Mouse (Mus musculus): ENCODE data around the gene Etv2. TPM values are rescaled to one million over a fixed set of nuclear protein-coding genes. Genes with fewer than 3 reads are reported as not detected.

Etv2 gene
- polyA plus RNA-seq, 1 experiment from 2014 or later = not detected

- no peaks in the 10 kb centered on the region for H3K36me3 ChIP-seq (replicated peaks)
Measured at GRCm38 (mm10) chr7:30596811-30597210, 38.8 kb downstream of the Etv2 start.

GRCm38 (mm10) chr7:30596093-30596492, 39.6 kb downstream of the Etv2 start:
- no peak overlapping the region for H3K4me3 ChIP-seq (replicated peaks)
- no peak for ATAC-seq (ENCODE audit: insufficient read depth)
- H3K9ac ChIP-seq = no peak overlapping the region
- H3K36me3 ChIP-seq (replicated peaks) = no peaks in the 10 kb centered on the region
- H3K27ac ChIP-seq (replicated peaks) = no peak overlapping the region
- peaks cover 35% of the 10 kb centered on the region for H3K4me1 ChIP-seq (replicated peaks)
- peaks cover 23% of the 10 kb centered on the region for H3K27me3 ChIP-seq
- 69% methylated on average over 5 of the region's 5 CpGs for WGBS (ENCODE audit: insufficient replicate concordance)
- H3K4me2 ChIP-seq = no peak overlapping the region
- no peaks in the 10 kb centered on the region for H3K9me3 ChIP-seq (replicated peaks)

More at GRCm38 (mm10) chr7:30596811-30597210, 38.8 kb downstream of the Etv2 start:
- no peak overlapping the region for H3K4me3 ChIP-seq (replicated peaks)
- no peak overlapping the region for H3K9ac ChIP-seq
- WGBS (ENCODE audit: insufficient replicate concordance) = 56% methylated on average over 5 of the region's 5 CpGs
- peaks cover 33% of the 10 kb centered on the region for H3K4me1 ChIP-seq (replicated peaks)
- no peak for ATAC-seq (ENCODE audit: insufficient read depth)
- H3K27me3 ChIP-seq = peaks cover 23% of the 10 kb centered on the region
- no peak overlapping the region for H3K4me2 ChIP-seq
- H3K9me3 ChIP-seq (replicated peaks) = no peaks in the 10 kb centered on the region
- no peak overlapping the region for H3K27ac ChIP-seq (replicated peaks)

- H3K36me3 ChIP-seq (replicated peaks) = no peaks in the 10 kb centered on the region
- no peak for ATAC-seq (ENCODE audit: insufficient read depth)
- H3K4me2 ChIP-seq = no peak overlapping the region
- peaks cover 41% of the 10 kb centered on the region for H3K4me1 ChIP-seq (replicated peaks)
- H3K27ac ChIP-seq (replicated peaks) = no peak overlapping the region
- no peak overlapping the region for H3K4me3 ChIP-seq (replicated peaks)
- no peak overlapping the region for H3K9ac ChIP-seq
- peaks cover 23% of the 10 kb centered on the region for H3K27me3 ChIP-seq
- WGBS (ENCODE audit: insufficient replicate concordance) = 33% methylated on average over 4 of the region's 4 CpGs
- no peaks in the 10 kb centered on the region for H3K9me3 ChIP-seq (replicated peaks)
Measured at GRCm38 (mm10) chr7:30594510-30595024, 41.1 kb downstream of the Etv2 start.

- no peaks in the 10 kb centered on the region for H3K36me3 ChIP-seq (replicated peaks)
- no peak overlapping the region for H3K4me2 ChIP-seq
- no peak overlapping the region for H3K4me3 ChIP-seq (replicated peaks)
- H3K9ac ChIP-seq = no peak overlapping the region
- peaks cover 45% of the 10 kb centered on the region for H3K4me1 ChIP-seq (replicated peaks)
- H3K27me3 ChIP-seq = peaks cover 23% of the 10 kb centered on the region
- H3K9me3 ChIP-seq (replicated peaks) = no peaks in the 10 kb centered on the region
- no peak for ATAC-seq (ENCODE audit: insufficient read depth)
- H3K27ac ChIP-seq (replicated peaks) = no peak overlapping the region
- 47% methylated on average over 10 of the region's 10 CpGs for WGBS (ENCODE audit: insufficient replicate concordance)
Measured at GRCm38 (mm10) chr7:30593579-30594509, 41.8 kb downstream of the Etv2 start.

- H3K27ac ChIP-seq (replicated peaks) = no peak overlapping the region
- H3K4me3 ChIP-seq (replicated peaks) = no peak overlapping the region
- H3K4me2 ChIP-seq = no peak overlapping the region
- no peaks in the 10 kb centered on the region for H3K36me3 ChIP-seq (replicated peaks)
- H3K9me3 ChIP-seq (replicated peaks) = no peaks in the 10 kb centered on the region
- peaks cover 23% of the 10 kb centered on the region for H3K27me3 ChIP-seq
- H3K4me1 ChIP-seq (replicated peaks) = peaks cover 45% of the 10 kb centered on the region
- no peak for ATAC-seq (ENCODE audit: insufficient read depth)
- WGBS (ENCODE audit: insufficient replicate concordance) = 43% methylated on average over 5 of the region's 5 CpGs
- no peak overlapping the region for H3K9ac ChIP-seq
Measured at GRCm38 (mm10) chr7:30592772-30593423, 42.8 kb downstream of the Etv2 start.

GRCm38 (mm10) chr7:30591605-30591951, 44.1 kb downstream of the Etv2 start:
- Histone ChIP-seq H3K27ac (replicated peaks) (no peak overlapping the region), H3K27me3 (peaks cover 20% of the 10 kb centered on the region), H3K4me1 (replicated peaks) (peaks cover 58% of the 10 kb centered on the region), H3K36me3 (replicated peaks) (peaks cover 3% of the 10 kb centered on the region), H3K9ac (no peak overlapping the region), H3K9me3 (replicated peaks) (no peaks in the 10 kb centered on the region), H3K4me2 (no peak overlapping the region), H3K4me3 (replicated peaks) (no peak overlapping the region)
- 78% methylated on average over 4 of the region's 4 CpGs for WGBS (ENCODE audit: insufficient replicate concordance)
- ATAC-seq (ENCODE audit: insufficient read depth) = no peak

- ATAC-seq (ENCODE audit: insufficient read depth) = no peak
- Histone ChIP-seq H3K9me3 (replicated peaks) (no peaks in the 10 kb centered on the region), H3K27ac (replicated peaks) (no peak overlapping the region), H3K9ac (no peak overlapping the region), H3K4me1 (replicated peaks) (peaks cover 63% of the 10 kb centered on the region), H3K36me3 (replicated peaks) (peaks cover 9% of the 10 kb centered on the region), H3K4me3 (replicated peaks) (no peak overlapping the region), H3K4me2 (no peak overlapping the region), H3K27me3 (peaks cover 20% of the 10 kb centered on the region)
- WGBS (ENCODE audit: insufficient replicate concordance) = 77% methylated on average over 9 of the region's 9 CpGs
Measured at GRCm38 (mm10) chr7:30590927-30591604, 44.6 kb downstream of the Etv2 start.

- H3K9ac ChIP-seq = peak overlapping the region; percentile 99
- peak; percentile 28 for ATAC-seq (ENCODE audit: insufficient read depth)
- peaks cover 23% of the 10 kb centered on the region for H3K36me3 ChIP-seq (replicated peaks)
- peaks cover 8% of the 10 kb centered on the region for H3K27me3 ChIP-seq
- peak overlapping the region; percentile 92 for H3K4me2 ChIP-seq
- peak overlapping the region; percentile 93 for H3K27ac ChIP-seq (replicated peaks)
- H3K9me3 ChIP-seq (replicated peaks) = no peaks in the 10 kb centered on the region
- peak overlapping the region; percentile 96 for H3K4me3 ChIP-seq (replicated peaks)
- WGBS (ENCODE audit: insufficient replicate concordance) = 28% methylated on average over 40 of the region's 40 CpGs
- peaks cover 62% of the 10 kb centered on the region for H3K4me1 ChIP-seq (replicated peaks)
Measured at GRCm38 (mm10) chr7:30589435-30590301, 46.0 kb downstream of the Etv2 start.

- H3K27me3 ChIP-seq = peaks cover 3% of the 10 kb centered on the region; the same call in 1 of the 2 replicates
- peak within 1 kb of the TSS; percentile 93 for H3K27ac ChIP-seq (replicated peaks)
- peaks cover 31% of the 10 kb centered on the region for H3K36me3 ChIP-seq (replicated peaks)
- peak within 1 kb of the TSS; percentile 96 for H3K4me3 ChIP-seq (replicated peaks)
- H3K4me2 ChIP-seq = peak within 1 kb of the TSS; percentile 92
- H3K9ac ChIP-seq = peak within 1 kb of the TSS; percentile 99
- ATAC-seq (ENCODE audit: insufficient read depth) = peak; percentile 94
- H3K9me3 ChIP-seq (replicated peaks) = no peaks in the 10 kb centered on the region
- WGBS (ENCODE audit: insufficient replicate concordance) = under 1% methylated on average over 67 of the region's 68 CpGs
- H3K4me1 ChIP-seq (replicated peaks) = peaks cover 54% of the 10 kb centered on the region
Measured at GRCm38 (mm10) chr7:30588676-30589434, 46.8 kb downstream of the Etv2 start, which contains the start of gene Kmt2b. Gene Kmt2b (minus strand): TSS chr7:30588726.
